Mouse (Mus musculus): Measurements from ENCODE around the gene Pkd1l2.

Gene Pkd1l2

GRCm38 (mm10) chr8:117085521-117085920 lies 3.3 kb upstream of the Pkd1l2 start:
- DNase-seq (ENCODE audit: low read depth, low spot score): peak; percentile 45

GRCm38 (mm10) chr8:117082947-117083559 lies 804 bp upstream of the Pkd1l2 start:
- peak; percentile 13 for DNase-seq (ENCODE audit: low read depth, low spot score)

- DNase-seq (ENCODE audit: low read depth, low spot score): no peak
Observed at GRCm38 (mm10) chr8:117079652-117080051, 2.6 kb downstream of the Pkd1l2 start.

DNA sequence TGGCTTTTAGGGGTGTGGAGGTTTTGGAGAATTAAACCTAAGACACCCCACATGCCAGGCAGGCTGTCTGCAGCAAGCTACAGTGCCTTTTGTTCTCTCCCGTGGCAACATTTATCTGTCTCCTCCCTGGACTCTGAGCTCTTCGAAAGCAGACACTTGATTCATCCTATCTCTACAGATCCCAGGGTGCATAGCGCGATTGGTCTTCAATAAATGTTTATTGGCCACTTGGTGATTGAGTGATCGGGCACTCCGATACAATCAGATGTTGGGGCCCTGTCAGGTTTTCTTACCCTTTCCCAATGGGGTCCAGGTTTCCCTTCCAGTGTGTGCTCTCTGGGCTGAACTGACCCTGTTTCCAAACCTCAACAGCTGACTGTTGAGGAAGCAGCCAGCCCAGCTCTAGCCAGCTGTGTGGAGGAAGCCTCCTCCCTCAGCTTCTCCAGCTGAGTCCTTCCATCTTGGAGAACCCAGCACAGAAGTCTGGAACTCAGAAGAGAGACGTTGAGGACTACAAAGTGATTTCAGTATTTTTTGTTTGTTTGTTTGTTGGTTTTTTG lies 3.8 kb downstream of the Pkd1l2 start:
- no peak for DNase-seq (ENCODE audit: low read depth, low spot score)

DNA sequence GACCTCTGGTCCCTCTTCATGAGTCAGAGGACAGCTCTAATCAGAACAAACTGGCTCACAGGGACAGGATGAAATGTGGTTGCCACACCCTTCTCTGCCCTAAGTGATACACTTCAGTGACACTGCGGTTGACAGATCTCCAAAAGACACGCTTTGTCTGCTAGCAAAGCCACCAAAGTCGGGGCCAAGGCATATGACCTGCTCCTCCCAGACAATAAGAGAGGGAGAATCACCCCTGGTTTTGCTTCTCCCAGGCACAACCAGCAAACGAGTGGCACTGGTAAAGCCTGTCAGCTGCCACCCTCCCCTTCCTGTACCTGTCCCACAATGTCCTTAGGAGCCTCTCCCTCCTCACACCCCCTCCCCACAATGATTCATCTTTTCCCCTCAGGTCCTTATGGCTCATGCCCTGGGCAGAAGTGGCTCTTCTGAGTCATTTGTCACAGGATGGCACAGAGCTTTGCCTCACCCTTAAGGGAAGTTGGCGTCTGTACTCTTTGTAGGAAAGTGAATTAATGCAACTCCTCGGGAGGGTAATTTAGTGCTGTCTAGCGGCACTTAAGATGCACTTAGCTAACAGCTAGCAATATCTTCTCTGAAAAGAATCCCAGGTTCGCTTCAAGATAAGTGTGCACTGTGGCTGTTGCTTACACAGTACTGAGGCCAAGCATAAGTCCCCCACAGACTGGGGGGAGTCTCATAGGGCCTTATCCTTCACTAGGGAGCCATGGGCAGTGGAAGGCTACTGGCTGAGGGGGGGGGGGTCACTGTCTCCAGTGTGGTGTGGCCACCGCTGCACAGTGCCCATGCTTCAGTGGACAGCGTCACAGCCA lies 7.7 kb downstream of the Pkd1l2 start:
- peak; percentile 50 for DNase-seq (ENCODE audit: low read depth, low spot score)

- DNase-seq (ENCODE audit: low read depth, low spot score): peak; percentile 73
Observed at GRCm38 (mm10) chr8:117069708-117070107, 12.5 kb downstream of the Pkd1l2 start.

DNA sequence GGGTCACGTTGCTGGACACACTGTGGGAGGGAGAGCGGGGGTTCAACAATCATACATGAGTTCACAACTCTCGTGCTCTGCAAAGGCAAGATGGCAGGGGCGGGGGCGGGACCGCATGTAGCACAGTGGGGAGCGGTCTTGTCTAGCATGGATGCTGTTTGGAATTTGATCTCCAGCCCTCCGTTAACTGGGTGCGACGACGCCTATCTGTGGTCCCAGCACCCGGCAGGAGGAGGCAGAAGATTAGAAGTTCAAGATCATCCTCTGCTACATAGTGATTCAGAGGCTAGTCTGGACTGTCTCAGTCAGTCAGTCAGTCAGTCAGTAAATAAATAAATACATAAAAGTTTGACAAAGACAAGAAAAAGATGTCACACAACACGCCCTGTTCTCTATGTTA lies 14.0 kb downstream of the Pkd1l2 start:
- DNase-seq (ENCODE audit: low read depth, low spot score): no peak

DNA sequence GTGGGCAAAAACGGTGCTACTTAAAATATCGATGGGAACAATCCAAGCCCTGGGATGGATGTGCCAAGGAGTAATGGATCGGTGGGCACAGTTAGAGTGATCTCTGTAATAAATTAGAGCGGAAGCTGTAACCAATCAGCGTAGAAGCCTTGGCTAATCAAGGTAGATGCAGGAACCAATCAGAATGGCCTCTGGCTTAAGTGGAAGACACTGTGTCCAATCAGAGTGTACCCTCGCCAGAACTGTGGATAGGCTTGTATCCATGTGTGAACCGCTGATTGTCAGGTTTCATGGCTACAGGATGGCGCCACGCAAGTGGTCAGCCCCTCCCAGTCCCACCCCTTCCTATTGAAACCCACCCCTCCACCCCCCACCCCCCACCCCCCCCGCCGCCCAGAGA lies 14.9 kb downstream of the Pkd1l2 start:
- no peak for DNase-seq (ENCODE audit: low read depth, low spot score)

DNA sequence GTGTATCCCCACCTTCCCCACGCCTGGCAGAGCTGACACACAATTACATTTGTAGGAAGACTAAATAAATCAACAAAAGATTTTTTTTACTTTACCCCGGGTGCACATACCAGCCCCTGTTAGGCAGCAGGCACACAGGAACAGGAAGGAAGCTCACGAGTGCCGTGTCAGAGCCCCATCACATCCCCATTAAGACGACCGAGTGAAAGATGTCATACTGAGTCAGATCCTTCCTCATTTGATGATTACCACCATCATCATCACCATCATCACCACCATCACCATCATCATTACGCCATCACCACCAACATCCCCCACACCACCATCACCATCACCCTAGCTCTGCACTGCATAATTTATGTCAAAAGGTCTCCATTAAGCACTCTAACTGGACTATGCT lies 15.3 kb downstream of the Pkd1l2 start:
- no peak for DNase-seq (ENCODE audit: low read depth, low spot score)

GRCm38 (mm10) chr8:117061180-117061880 lies 20.9 kb downstream of the Pkd1l2 start:
- no peak for DNase-seq (ENCODE audit: low read depth, low spot score)

- DNase-seq (ENCODE audit: low read depth, low spot score): no peak
Observed at GRCm38 (mm10) chr8:117060306-117060705, 21.9 kb downstream of the Pkd1l2 start.

DNA sequence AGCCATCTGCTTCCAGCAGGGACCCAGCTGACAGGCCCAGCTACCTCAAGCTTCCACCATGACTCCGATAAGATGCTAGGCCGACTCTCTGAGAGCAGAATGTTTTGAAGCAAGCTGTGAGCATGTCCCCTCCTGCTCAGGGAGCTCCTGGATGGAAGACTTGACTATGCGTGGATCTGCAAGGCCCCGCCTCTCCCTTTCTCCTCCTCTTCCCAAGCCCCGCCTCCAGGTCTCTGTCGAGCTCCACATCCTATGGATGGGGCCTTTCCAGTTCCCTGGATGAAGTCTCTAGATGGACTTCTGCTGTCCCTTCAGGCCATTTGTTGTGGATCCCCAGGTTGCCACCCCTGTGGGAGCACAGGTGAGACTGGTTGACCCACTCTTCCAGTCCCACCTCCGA lies 23.2 kb downstream of the Pkd1l2 start:
- no peak for DNase-seq (ENCODE audit: low read depth, low spot score)

- DNase-seq (ENCODE audit: low read depth, low spot score): no peak
Observed at GRCm38 (mm10) chr8:117055097-117055496, 27.2 kb downstream of the Pkd1l2 start.

DNA sequence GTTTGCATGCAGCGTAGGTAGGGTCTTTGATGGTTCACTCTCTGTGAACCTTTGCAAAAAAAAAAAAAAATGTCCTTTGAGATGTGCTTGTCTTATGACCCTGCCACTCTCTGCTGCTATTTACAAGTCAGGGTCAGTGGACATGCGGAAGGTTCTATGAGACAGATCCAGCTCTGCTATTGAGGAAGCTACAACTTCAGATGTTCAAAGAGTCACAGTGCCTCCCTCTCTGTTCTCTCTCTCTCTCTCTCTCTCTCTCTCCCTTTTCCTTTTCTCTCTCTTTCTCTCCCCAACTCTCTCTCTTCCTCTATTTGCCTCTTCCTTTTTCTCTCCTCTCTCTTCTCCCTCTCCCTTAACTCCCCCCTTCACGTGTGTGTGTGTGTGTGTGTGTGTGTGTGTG lies 28.1 kb downstream of the Pkd1l2 start:
- no peak for DNase-seq (ENCODE audit: low read depth, low spot score)

DNA sequence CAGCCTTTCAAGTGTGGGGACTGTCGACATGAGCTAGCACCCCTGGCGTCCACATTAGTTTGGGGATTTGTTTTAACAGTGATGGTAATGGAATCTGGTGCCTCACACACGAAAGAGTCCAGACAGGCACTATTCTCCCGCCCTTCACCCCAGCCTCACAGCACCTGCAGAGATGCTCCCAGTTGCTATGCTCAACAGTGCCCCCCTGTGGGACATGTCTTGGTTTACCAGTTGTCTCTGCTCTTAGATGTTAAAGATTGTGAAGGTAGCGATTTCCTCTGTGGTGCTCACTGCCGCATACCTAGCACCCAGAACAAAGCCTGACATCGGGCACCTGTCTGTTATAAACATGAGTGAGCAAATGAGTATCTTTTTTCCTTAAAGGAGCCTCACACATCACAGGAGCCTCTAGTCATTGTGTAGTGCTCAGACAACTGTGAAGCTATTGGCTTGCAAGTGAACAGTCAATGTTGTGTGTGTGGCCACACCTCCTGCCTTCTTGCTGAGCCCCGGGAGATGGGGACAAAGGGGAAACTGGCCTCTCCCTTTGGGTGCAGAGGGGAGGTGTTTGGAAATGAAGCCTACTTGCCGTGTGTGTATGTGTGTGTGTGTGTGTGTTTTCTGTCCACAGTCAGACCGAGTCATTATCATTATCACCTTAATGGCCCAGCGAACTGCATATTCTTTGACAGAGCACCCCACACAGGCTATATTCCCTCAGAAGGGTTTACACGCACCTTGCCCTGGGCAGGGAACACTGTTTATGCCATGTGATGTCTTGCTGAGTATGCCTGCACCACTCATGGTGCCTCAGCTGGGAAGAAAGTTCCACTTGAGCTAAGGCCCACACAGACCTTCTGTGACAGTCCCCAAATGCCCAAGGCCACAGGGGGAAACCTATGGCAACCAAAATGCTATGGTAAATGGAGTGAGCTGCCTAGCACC lies 28.8 kb downstream of the Pkd1l2 start:
- peak; percentile 34 for DNase-seq (ENCODE audit: low read depth, low spot score)

DNA sequence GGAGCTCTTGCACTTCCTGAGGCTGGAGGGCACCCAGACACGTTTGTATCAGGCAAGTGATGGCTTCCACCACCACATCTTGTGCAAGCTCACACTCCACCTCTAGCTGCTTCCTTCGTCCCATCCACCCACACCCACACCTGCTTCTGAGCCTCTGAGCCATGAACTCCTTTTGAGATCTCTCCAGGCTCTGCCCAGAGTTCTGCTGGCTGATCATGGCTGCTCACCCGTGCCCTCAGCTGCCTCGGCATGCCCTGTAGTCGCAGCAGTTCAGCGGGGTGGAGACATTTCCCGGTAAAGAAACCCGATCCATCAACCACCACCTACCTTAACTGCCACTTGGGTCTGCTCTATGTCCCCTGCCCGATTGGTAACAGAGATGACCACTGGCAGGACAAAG lies 30.9 kb downstream of the Pkd1l2 start:
- no peak for DNase-seq (ENCODE audit: low read depth, low spot score)

- no peak for DNase-seq (ENCODE audit: low read depth, low spot score)
Observed at GRCm38 (mm10) chr8:117050763-117051162, 31.5 kb downstream of the Pkd1l2 start.

- DNase-seq (ENCODE audit: low read depth, low spot score): no peak
Observed at GRCm38 (mm10) chr8:117049444-117049843, 32.8 kb downstream of the Pkd1l2 start.

- no peak for DNase-seq (ENCODE audit: low read depth, low spot score)
Observed at GRCm38 (mm10) chr8:117043584-117043983, 38.7 kb downstream of the Pkd1l2 start.

- no peak for DNase-seq (ENCODE audit: low read depth, low spot score)
Observed at GRCm38 (mm10) chr8:117039843-117040242, 42.4 kb downstream of the Pkd1l2 start.

GRCm38 (mm10) chr8:117037374-117037935 lies 44.8 kb downstream of the Pkd1l2 start:
- no peak for DNase-seq (ENCODE audit: low read depth, low spot score)

All from 3T3-L1 (cell line).